Mouse (Mus musculus): ENCODE measurements at regions not wholly inside any gene's neighbourhood (a gene's known extent, or its start where the extent isn't known, plus 50 kb on each side); places are given as distances from the start of the nearest gene placed in this dataset.

DNA sequence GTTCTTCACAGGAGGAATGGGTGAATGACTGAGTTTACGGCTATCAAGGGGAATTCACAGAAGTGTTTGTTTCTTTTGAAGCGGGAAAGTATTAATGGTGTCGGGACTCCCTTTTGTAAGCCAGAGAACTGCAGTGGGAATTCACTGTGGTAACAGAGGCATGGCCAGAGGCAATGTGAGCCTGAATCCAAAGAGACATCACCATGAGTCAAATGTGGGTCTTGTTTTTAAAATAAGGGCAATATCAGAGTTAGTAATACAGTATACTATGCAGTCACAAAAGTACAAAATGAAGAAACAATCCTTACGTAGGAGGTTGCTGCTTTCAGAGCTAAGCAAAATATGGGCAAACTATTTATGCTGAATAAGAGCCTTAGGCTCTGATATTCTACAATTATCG lies 137.3 kb upstream of the Tnfaip3 start:
- TF ChIP-seq CTCF (IDR thresholded peaks at IDR 0.05; ENCODE audit: low read depth) (no peak), EP300 (IDR thresholded peaks at IDR 0.05; ENCODE audit: low read depth) (no peak)
